Mouse (Mus musculus): ENCODE data around the gene Nit2.
A peak's percentile ranks its signal among the peaks of the same experiment; 100 is the strongest.
"Not testable (repeated sequence)": the region's sequence is repeated elsewhere in the genome, so short reads cannot be mapped to it uniquely, and the experiment has no call there.

The Nit2 gene

GRCm38 (mm10) chr16:57166611-57167513 lies at the start of gene Nit2:
Gene Nit2, minus strand, starts transcription at chr16:57167341.
- DNase-seq = peak; percentile 96 to 97

DNA sequence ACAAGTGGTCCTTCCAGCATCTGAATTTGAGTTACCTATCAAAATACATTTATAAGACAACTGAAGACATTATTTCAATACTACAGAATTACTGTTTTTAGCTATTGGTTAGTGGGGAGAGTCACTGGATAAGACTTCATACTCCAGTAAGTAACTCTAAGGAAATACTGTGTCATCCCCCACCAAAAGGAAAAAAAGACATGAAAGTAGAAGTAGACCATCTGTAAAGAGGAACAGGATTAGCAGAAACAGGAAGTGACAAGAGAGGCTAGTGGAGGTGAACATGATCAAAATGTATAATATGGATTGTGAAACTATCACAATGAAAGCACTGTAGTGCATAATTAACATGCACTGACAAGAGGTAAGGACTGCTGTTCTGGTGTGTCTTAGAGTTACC lies 48.8 kb upstream of the Nit2 start:
- DNase-seq = no peak

DNA sequence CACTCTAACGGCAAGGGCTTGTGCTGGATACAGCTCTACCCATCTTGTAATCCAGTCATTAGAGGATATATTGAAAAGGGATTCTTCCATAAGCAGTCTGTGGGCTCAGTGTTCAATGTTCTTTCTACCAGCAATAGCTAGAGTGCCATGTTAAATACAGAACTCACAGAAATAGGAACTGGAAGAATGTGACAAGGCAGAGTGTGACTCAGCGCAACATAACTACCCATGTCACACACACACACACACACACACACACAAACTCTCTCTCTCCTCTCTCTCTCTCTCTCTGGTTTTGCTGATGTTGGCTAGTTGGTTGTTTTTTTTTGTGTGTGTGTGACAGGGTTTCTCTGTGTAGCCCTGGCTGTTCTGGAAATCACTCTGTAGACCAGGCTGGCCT lies 43.9 kb upstream of the Nit2 start:
- no peak for DNase-seq

GRCm38 (mm10) chr16:57208342-57208741 lies 41.2 kb upstream of the Nit2 start:
- DNase-seq = no peak

DNA sequence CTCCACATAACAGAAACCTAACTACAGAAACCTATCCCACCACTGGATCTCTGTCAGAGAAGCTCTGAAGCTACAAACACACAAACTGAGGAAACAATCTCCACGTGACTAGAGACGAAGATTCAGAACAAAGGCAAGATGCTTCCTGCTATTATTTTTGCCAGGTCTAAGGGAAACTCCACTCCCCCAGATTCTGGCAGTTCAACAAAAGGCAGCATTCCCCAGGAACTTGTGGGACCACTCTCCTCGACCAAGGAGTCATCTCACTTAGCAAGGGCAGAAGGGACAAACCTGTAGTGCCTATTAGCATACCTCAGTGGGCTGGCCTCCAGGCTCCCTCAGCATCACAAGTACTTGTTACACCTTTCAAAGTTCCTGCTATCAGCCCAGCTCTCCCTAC lies 30.1 kb upstream of the Nit2 start:
- no peak for DNase-seq

- DNase-seq = no peak
Observed at GRCm38 (mm10) chr16:57196590-57196989, 29.4 kb upstream of the Nit2 start.

- DNase-seq = no peak
Observed at GRCm38 (mm10) chr16:57191214-57191613, 24.1 kb upstream of the Nit2 start.

- no peak for DNase-seq
Observed at GRCm38 (mm10) chr16:57190390-57190789, 23.2 kb upstream of the Nit2 start.

- DNase-seq = no peak
Observed at GRCm38 (mm10) chr16:57189493-57189892, 22.4 kb upstream of the Nit2 start.

DNA sequence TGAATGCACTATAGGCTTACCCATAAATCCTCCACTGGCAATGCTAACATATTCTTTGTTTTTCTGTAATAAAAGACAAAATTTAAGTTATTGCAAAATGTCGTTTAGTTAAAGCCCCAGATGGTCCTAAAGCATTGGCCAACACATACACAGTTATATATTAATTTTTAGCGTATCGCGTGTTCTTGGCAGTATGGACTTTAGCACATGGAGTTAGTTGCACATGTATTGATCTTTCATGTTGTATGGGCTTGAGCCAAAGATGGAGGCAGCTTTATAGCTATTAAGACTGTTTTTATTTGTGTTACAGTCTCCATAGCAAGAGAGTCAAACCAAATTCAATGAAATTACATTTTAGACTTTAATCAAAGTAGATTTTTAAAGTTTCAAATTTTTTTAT lies 19.5 kb upstream of the Nit2 start:
- DNase-seq = no peak

GRCm38 (mm10) chr16:57182037-57182436 lies 14.9 kb upstream of the Nit2 start:
- DNase-seq = no peak

- peak in 1 of 2 experiments; percentile 55 for DNase-seq
Observed at GRCm38 (mm10) chr16:57181180-57181579, 14.0 kb upstream of the Nit2 start.

- no peak for DNase-seq
Observed at GRCm38 (mm10) chr16:57177664-57178063, 10.5 kb upstream of the Nit2 start.

- DNase-seq = peak; percentile 50 to 55
Observed at GRCm38 (mm10) chr16:57177254-57177653, 10.1 kb upstream of the Nit2 start.

DNA sequence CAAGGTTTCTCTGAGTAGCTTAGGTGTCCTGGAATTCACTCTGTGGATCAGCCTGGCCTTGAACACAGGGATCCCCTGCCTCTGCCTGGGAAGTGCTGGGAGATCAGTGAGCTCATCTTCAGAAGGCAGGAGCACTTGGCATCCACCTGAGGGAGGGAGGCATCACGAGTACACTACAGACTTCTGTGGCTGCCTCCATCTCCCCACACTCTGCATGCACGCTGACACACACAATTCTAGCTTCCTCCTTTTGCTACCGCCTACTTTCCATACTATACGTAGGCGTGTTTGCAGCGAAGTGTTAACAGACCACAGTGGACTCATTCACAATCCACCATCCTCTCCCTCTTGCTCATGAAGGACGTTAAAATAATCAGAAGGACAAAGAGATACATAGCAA lies 9.1 kb upstream of the Nit2 start:
- DNase-seq = no peak

- no peak for DNase-seq
Observed at GRCm38 (mm10) chr16:57175751-57176150, 8.6 kb upstream of the Nit2 start.

DNA sequence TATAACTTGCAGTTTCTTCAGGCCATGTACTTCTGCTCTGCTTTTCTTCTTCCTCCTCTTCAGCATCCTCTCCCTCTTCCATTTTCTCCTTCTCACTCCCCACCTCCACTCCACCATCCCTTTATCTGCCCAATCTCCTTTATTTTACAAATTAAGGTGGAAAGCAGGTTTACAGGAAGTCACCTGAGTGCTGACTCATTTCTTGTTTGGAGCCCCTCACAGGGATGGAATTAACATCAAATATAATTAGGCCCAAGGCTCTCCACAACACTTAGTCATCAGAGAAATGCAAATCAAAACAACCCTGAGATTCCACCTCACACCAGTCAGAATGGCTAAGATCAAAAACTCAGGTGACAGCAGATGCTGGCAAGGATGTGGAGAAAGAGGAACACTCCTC lies 7.3 kb upstream of the Nit2 start:
- not testable (repeated sequence) for DNase-seq

DNA sequence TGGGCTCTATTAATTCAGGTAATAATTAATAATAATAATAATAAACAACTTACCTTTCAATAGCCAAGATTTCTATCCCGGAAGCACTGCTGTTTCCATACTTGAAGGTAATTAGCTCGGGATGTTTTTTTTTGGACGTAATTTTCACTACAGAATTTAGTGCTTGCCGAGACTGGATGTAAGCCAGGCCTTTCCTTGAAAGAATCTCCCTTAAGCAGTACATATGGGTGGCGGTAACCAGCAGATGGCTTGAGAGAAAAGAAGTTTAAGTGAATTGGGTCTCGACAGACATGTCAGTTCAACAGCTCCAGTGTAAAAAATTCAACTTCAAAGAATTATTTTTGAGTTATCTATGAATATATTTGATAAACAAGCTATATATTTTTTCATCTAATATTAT lies 4.4 kb upstream of the Nit2 start:
- no peak for DNase-seq

GRCm38 (mm10) chr16:57171161-57171560 lies 4.0 kb upstream of the Nit2 start:
- DNase-seq = peak; percentile 52 to 66

DNA sequence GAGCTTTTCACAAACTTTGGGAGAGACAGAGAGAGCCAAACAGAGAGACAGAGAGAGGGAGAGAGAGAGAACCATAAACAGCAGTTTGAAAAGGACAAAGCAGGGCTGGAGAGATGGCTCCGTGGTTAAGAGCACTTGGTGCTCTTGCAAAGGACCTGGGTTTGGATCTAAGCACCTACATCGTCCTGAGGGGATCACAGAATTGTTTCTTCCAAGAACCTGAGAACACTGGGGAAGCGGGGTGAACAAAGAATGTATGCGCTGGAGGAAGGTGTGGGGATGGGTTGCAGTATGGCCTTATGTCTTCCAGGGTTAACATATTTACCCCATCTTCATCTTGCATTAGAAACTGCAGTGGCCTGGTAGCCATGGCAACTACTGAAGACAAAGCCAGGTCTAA lies 1.1 kb upstream of the Nit2 start:
- DNase-seq = no peak

DNA sequence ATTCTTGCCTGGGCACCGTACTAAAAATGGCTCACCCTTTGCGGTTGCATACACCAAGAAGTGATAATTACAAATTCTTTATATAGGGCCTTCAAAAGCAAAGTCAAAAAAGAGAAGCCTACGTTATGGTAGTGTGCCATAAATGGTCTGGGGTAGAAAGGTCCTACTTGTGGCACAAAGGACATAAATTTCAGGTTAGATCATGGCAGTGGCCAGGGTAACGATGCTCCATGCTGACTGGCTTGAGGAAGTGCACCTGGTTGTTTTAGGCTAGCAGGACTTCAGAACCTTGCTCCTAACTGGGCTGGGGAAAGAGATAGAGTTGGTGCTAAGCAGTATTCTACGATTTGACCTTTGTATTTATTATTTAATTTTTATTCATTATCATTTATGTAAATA lies 372 bp upstream of the Nit2 start:
- DNase-seq = no peak

DNA sequence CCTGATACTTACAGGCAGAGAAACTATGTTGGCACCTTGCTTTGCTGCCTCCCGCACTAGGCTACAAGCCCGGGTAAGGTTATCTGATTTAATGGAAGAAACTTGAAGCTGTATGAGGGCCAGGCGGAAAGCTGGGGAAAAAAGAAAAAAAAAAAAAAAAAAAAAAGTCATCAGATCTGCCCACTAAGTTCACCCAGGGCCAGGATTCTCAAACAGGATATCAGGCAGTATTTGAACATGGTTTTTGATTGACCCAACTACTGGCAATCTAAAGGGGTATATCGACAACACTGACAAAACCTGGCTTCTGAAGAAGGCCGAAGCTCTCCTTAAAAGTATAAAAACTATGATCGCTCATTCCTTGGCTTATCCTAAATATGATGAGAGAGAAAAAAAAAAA lies 1.1 kb downstream of the Nit2 start:
- no peak for DNase-seq

GRCm38 (mm10) chr16:57165157-57165556 lies 2.0 kb downstream of the Nit2 start:
- DNase-seq = no peak

GRCm38 (mm10) chr16:57163694-57164093 lies 3.4 kb downstream of the Nit2 start:
- DNase-seq = no peak

GRCm38 (mm10) chr16:57162841-57163240 lies 4.3 kb downstream of the Nit2 start:
- DNase-seq = no peak

Data from kidney, postnatal 25 days (tissue).